Mouse (Mus musculus) limb, embryonic 13.5 days (tissue): ENCODE results near the gene Ptk7. TPM values are rescaled to one million over a fixed set of nuclear protein-coding genes. Genes with fewer than 3 reads are reported as not detected.

Experiments
- ATAC-seq: fragments of 200-750 bp; cut with Nextera tagmentation; 2 replicates; pipeline ENCODE4 v1.8.0; 2017; ENCODE audit warnings: low read depth, moderate number of reproducible peaks, moderate TSS enrichment; ENCODE audit not compliant: low FRiP score
- H3K27ac ChIP-seq: fragments of 300-500 bp; sonication (generic); 2 replicates; pipeline ENCODE4 v1.5.1; 2015; ENCODE audit warnings: inconsistent platforms, mild to moderate bottlenecking, moderate library complexity
- H3K27me3 ChIP-seq: fragments of 300-500 bp; sonication (generic); 2 replicates; pipeline ENCODE4 v1.6.1; 2015; ENCODE audit warnings: mild to moderate bottlenecking, inconsistent platforms
- H3K36me3 ChIP-seq: fragments of 300-500 bp; sonication (generic); 2 replicates; pipeline ENCODE4 v1.6.1; 2015; ENCODE audit warnings: inconsistent platforms, mild to moderate bottlenecking, moderate library complexity
- H3K4me1 ChIP-seq: fragments of 300-500 bp; sonication (generic); 2 replicates; pipeline ENCODE4 v1.6.1; 2015; ENCODE audit warnings: inconsistent platforms
- H3K4me2 ChIP-seq: fragments of 300-500 bp; sonication (generic); replicated peaks from 2 replicates; pipeline ENCODE4 v1.6.1; 2015; ENCODE audit warnings: inconsistent platforms, mild to moderate bottlenecking, moderate library complexity
- H3K4me3 ChIP-seq: fragments of 300-500 bp; sonication (generic); 2 replicates; pipeline ENCODE4 v1.5.1; 2015; ENCODE audit warnings: moderate library complexity, mild to moderate bottlenecking, inconsistent platforms
- H3K9ac ChIP-seq: fragments of 300-500 bp; sonication (generic); 2 replicates; pipeline ENCODE4 v1.6.1; 2015; ENCODE audit warnings: mild to moderate bottlenecking, inconsistent platforms
- H3K9me3 ChIP-seq: fragments of 300-500 bp; sonication (generic); 2 replicates; pipeline ENCODE4 v1.6.1; 2016; ENCODE audit warnings: inconsistent platforms
- WGBS: fragments of 180-500 bp; shearing (Covaris S2); methylation state at CpG from one replicate; pipeline ENCODE4 v1.1.7; 2015; 5-methylcytosine and 5-hydroxymethylcytosine counted together
- polyA plus RNA-seq: library from polyadenylated mRNA; unstranded; fragments of >200 nt; fragmentation: Nextera tagmentation; extraction: Ambion mirVana; gene quantifications from 2 replicates; pipeline ENCODE4 v1.2.1, GENCODE M21; 2015

Ptk7 gene
- polyA plus RNA-seq, result 128 and 138 TPM in 2 replicates

- H3K36me3 ChIP-seq, result peaks cover 28% of the 10 kb centered on the region
- H3K27me3 ChIP-seq, result no peaks in the 10 kb centered on the region
- peaks cover 65% of the 10 kb centered on the region for H3K4me1 ChIP-seq
- ATAC-seq, result peak; percentile 81
- peak within 1 kb of the TSS; percentile 92 for H3K9ac ChIP-seq
- peak within 1 kb of the TSS; percentile 92 for H3K27ac ChIP-seq
- no peaks in the 10 kb centered on the region for H3K9me3 ChIP-seq
- WGBS, result under 1% methylated on average over 84 of the region's 90 CpGs
- peak within 1 kb of the TSS; percentile 70 for H3K4me3 ChIP-seq
- H3K4me2 ChIP-seq, result peak within 1 kb of the TSS; percentile 89
These were observed at the start of gene Ptk7 for GRCm38 (mm10) chr17:46628791-46629684. Ptk7 (minus strand) TSS chr17:46629504.

DNA sequence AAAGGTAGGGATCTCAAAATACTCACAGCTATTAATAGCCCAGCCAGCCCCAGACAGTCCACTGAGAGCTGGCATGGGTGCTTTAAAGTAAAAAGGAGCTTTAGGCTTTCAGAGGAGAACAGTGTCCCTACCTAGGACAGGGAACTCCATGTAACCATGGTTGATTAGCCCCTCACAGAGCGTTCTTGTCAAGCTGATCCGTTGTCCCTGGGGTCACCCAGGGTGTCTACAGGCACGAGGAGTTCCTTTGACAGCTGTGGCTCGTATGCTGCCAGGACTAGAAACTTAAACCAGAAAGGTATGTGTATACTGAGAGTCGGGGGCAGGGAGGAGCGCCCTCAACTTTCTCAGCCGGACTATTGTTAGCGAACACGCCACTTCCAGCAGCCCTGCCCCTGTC, 49.6 kb upstream of the Ptk7 start:
- H3K4me1 ChIP-seq, result peaks cover 37% of the 10 kb centered on the region
- peak overlapping the region; percentile 28; the same call in 1 of the 2 replicates for H3K27ac ChIP-seq
- no peak for ATAC-seq
- H3K4me3 ChIP-seq, result peak overlapping the region; percentile 88
- 55% methylated on average over 9 of the region's 9 CpGs for WGBS
- no peaks in the 10 kb centered on the region for H3K9me3 ChIP-seq
- peak overlapping the region; percentile 90 for H3K4me2 ChIP-seq
- no peaks in the 10 kb centered on the region for H3K27me3 ChIP-seq
- H3K9ac ChIP-seq, result peak overlapping the region; percentile 81
- peaks cover 54% of the 10 kb centered on the region for H3K36me3 ChIP-seq

GRCm38 (mm10) chr17:46678416-46678815, 49.1 kb upstream of the Ptk7 start, which contains the start of gene Mea1:
Mea1 (plus strand) TSS chr17:46678793.
- H3K9me3 ChIP-seq, result no peaks in the 10 kb centered on the region
- H3K9ac ChIP-seq, result peak within 1 kb of the TSS; percentile 81
- ATAC-seq, result no peak
- WGBS, result 93% methylated on average over 7 of the region's 9 CpGs
- peak within 1 kb of the TSS; percentile 88 for H3K4me3 ChIP-seq
- peaks cover 40% of the 10 kb centered on the region for H3K4me1 ChIP-seq
- H3K27ac ChIP-seq, result peak within 1 kb of the TSS; percentile 90; the same call in 1 of the 2 replicates
- H3K4me2 ChIP-seq, result peak within 1 kb of the TSS; percentile 90
- H3K27me3 ChIP-seq, result no peaks in the 10 kb centered on the region
- H3K36me3 ChIP-seq, result peaks cover 49% of the 10 kb centered on the region

GRCm38 (mm10) chr17:46674530-46675283, 45.4 kb upstream of the Ptk7 start:
- Histone ChIP-seq H3K4me3 (peak overlapping the region; percentile 82), H3K4me2 (peak overlapping the region; percentile 88), H3K9ac (peak overlapping the region; percentile 74), H3K36me3 (peaks cover 59% of the 10 kb centered on the region), H3K27me3 (no peaks in the 10 kb centered on the region), H3K9me3 (no peaks in the 10 kb centered on the region), H3K4me1 (peaks cover 34% of the 10 kb centered on the region), H3K27ac (peak overlapping the region; percentile 95)
- WGBS, result 22% methylated on average over 15 of the region's 15 CpGs
- ATAC-seq, result peak; percentile 34

GRCm38 (mm10) chr17:46673850-46674529, 44.7 kb upstream of the Ptk7 start, which contains the start of gene Rrp36:
Rrp36 (minus strand) TSS chr17:46674352.
- Histone ChIP-seq H3K36me3 (peaks cover 66% of the 10 kb centered on the region), H3K9me3 (no peaks in the 10 kb centered on the region), H3K9ac (peak within 1 kb of the TSS; percentile 81), H3K4me3 (peak within 1 kb of the TSS; percentile 82), H3K4me1 (peaks cover 27% of the 10 kb centered on the region), H3K27me3 (no peaks in the 10 kb centered on the region), H3K27ac (peak within 1 kb of the TSS; percentile 95), H3K4me2 (peak within 1 kb of the TSS; percentile 88)
- ATAC-seq, result peak; percentile 93
- WGBS, result 1% methylated on average over 43 of the region's 43 CpGs

DNA sequence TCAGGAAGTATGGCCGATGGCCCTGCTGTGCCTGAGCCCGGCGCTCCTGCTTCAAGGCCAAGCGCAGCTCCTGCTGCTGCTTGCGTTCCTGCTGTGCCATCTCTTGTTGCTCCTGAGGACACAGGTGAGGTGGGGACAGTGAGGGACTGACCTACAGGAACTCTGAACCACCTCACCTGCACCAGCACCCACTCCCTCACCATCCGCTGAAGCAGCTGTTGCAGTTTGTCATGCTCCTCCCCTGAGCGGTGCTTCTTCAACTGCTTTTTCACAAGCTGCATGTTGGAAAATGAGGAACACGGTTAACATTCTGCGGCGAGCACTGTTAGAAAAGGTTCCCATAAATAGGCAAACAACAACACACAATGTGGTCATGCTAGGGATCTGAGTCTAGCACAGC, 40.6 kb upstream of the Ptk7 start:
- peaks cover 14% of the 10 kb centered on the region for H3K4me1 ChIP-seq
- H3K27me3 ChIP-seq, result no peaks in the 10 kb centered on the region
- no peak overlapping the region for H3K4me3 ChIP-seq
- no peaks in the 10 kb centered on the region for H3K9me3 ChIP-seq
- H3K4me2 ChIP-seq, result no peak overlapping the region
- ATAC-seq, result no peak
- no peak overlapping the region for H3K9ac ChIP-seq
- peaks cover 64% of the 10 kb centered on the region for H3K36me3 ChIP-seq
- no peak overlapping the region for H3K27ac ChIP-seq
- WGBS, result 96% methylated on average over 10 of the region's 10 CpGs

- 89% methylated on average over 16 of the region's 16 CpGs for WGBS
- H3K9me3 ChIP-seq, result no peaks in the 10 kb centered on the region
- no peak for ATAC-seq
- H3K4me2 ChIP-seq, result no peak overlapping the region
- no peak overlapping the region for H3K4me3 ChIP-seq
- peaks cover 81% of the 10 kb centered on the region for H3K36me3 ChIP-seq
- H3K9ac ChIP-seq, result no peak overlapping the region
- no peak overlapping the region for H3K27ac ChIP-seq
- H3K4me1 ChIP-seq, result no peaks in the 10 kb centered on the region
- H3K27me3 ChIP-seq, result no peaks in the 10 kb centered on the region
These were observed 38.4 kb upstream of the Ptk7 start for GRCm38 (mm10) chr17:46667712-46668111.

- H3K27ac ChIP-seq, result no peak overlapping the region
- H3K9me3 ChIP-seq, result no peaks in the 10 kb centered on the region
- ATAC-seq, result no peak
- no peak overlapping the region for H3K9ac ChIP-seq
- no peak overlapping the region for H3K4me3 ChIP-seq
- H3K27me3 ChIP-seq, result no peaks in the 10 kb centered on the region
- no peak overlapping the region for H3K4me2 ChIP-seq
- 86% methylated on average over 5 of the region's 5 CpGs for WGBS
- no peaks in the 10 kb centered on the region for H3K4me1 ChIP-seq
- H3K36me3 ChIP-seq, result peaks cover 95% of the 10 kb centered on the region
These were observed 33.4 kb upstream of the Ptk7 start for GRCm38 (mm10) chr17:46662730-46663129.

GRCm38 (mm10) chr17:46661981-46662380, 32.7 kb upstream of the Ptk7 start:
- 88% methylated on average over 12 of the region's 12 CpGs for WGBS
- ATAC-seq, result no peak
- no peak overlapping the region for H3K4me2 ChIP-seq
- no peak overlapping the region for H3K4me3 ChIP-seq
- no peak overlapping the region for H3K9ac ChIP-seq
- peaks cover 97% of the 10 kb centered on the region for H3K36me3 ChIP-seq
- H3K27me3 ChIP-seq, result no peaks in the 10 kb centered on the region
- H3K4me1 ChIP-seq, result no peaks in the 10 kb centered on the region
- H3K9me3 ChIP-seq, result no peaks in the 10 kb centered on the region
- no peak overlapping the region for H3K27ac ChIP-seq

GRCm38 (mm10) chr17:46661351-46661750, 32.0 kb upstream of the Ptk7 start:
- WGBS, result 93% methylated on average over 9 of the region's 9 CpGs

DNA sequence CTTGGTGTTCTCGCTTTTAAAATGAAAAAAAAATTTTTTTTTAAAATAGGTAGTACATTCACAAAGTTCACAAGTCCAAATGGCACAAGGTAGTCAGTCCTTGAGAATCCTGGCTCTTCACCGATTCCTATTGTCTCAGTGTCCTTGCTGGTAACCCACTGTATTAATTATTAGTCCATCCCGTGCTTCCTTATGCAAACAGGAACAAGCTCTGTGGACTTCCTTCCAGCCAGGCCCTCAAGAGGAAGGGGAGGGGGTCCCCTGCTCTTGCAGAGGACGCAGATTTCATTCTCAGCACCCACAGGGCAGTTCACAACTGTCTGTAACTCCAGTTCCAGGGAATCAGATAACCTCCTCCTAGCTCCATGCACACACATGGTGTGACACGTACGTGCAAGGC, 26.8 kb upstream of the Ptk7 start:
- H3K27ac ChIP-seq, result no peak overlapping the region
- no peak overlapping the region for H3K4me3 ChIP-seq
- no peaks in the 10 kb centered on the region for H3K9me3 ChIP-seq
- no peak for ATAC-seq
- WGBS, result 72% methylated on average over 6 of the region's 6 CpGs
- peaks cover 28% of the 10 kb centered on the region for H3K4me1 ChIP-seq
- H3K9ac ChIP-seq, result no peak overlapping the region
- peaks cover 93% of the 10 kb centered on the region for H3K36me3 ChIP-seq
- no peak overlapping the region for H3K4me2 ChIP-seq
- no peaks in the 10 kb centered on the region for H3K27me3 ChIP-seq

More at GRCm38 (mm10) chr17:46661351-46661750, 32.0 kb upstream of the Ptk7 start:
- H3K36me3 ChIP-seq, result peaks cover 97% of the 10 kb centered on the region
- no peaks in the 10 kb centered on the region for H3K27me3 ChIP-seq
- H3K4me2 ChIP-seq, result no peak overlapping the region
- no peak overlapping the region for H3K27ac ChIP-seq
- H3K9me3 ChIP-seq, result no peaks in the 10 kb centered on the region
- ATAC-seq, result no peak
- no peaks in the 10 kb centered on the region for H3K4me1 ChIP-seq
- no peak overlapping the region for H3K9ac ChIP-seq
- no peak overlapping the region for H3K4me3 ChIP-seq
